Comparison of ENCODE assay signal across 9 mouse cellular contexts in genomic region chr5:30588301-30588968, GRCm38 (mm10). TPM values are rescaled to one million over a fixed set of nuclear protein-coding genes. Genes with fewer than 3 reads are reported as not detected.
A peak's percentile ranks its signal among the peaks of the same experiment; 100 is the strongest.
DNase-seq lines count a peak whose midpoint lies in the region; ATAC-seq and TF ChIP-seq lines count a peak whose summit lies in the region.
"Had no signal": no experiment of that assay in that cellular context is flagged by ENCODE, and none has a peak within 500 bp of the region (broad histone marks: within the 10 kb centered on the region; RNA-seq: fewer than 3 reads in every experiment).

No protein-coding gene starts in this region.

- H3K27ac ChIP-seq in left cerebral cortex, adult 2 months = peak overlapping the region; percentile 94
- H3K27ac ChIP-seq in forebrain, embryonic 15.5 days (replicated peaks) = peak overlapping the region; percentile 74

- under 1% methylated on average over 63 of the region's 70 CpGs for whole genome bisulfite sequencing in forebrain, embryonic 15.5 days

- no peaks in the 10 kb centered on the region for H3K36me3 ChIP-seq in forebrain, embryonic 15.5 days

- H3K27me3 ChIP-seq in forebrain, embryonic 15.5 days = peaks cover 31% of the 10 kb centered on the region

- peak overlapping the region; percentile 71 for H3K4me3 ChIP-seq in left cerebral cortex, adult 2 months
- peak overlapping the region; percentile 69 for H3K4me3 ChIP-seq in forebrain, embryonic 15.5 days

- no peaks in the 10 kb centered on the region for H3K9me3 ChIP-seq in forebrain, embryonic 15.5 days

- H3K4me2 ChIP-seq in forebrain, embryonic 15.5 days (replicated peaks) = peak overlapping the region; percentile 95

- peak overlapping the region; percentile 72 for H3K9ac ChIP-seq in forebrain, embryonic 15.5 days (replicated peaks)

- peak; percentile 55 to 63 for DNase-seq in left cerebral cortex, adult 2 months (ENCODE audit: extremely low spot score in 1 of 2, low spot score in 2 of 2)
- no peak for DNase-seq in left cerebral cortex, adult 11 months (ENCODE audit: low spot score)
- peak; percentile 69 for DNase-seq in cerebellum, adult 8-10 months
- peak; percentile 47 for DNase-seq in kidney, postnatal 10 days
- DNase-seq in mesoderm, embryonic 11.5 days (ENCODE audit: low read depth, low spot score) = peak; percentile 54
- DNase-seq in testis, postnatal 14 days (ENCODE audit: low spot score) = peak; percentile 22

- intact Hi-C loops in left cerebral cortex, adult 2 months (cut with DNase I) = loop anchor here (2.0 kb wide), 2 partner anchors 18 to 40 kb away; no protein-coding TSS in a partner anchor

- ATAC-seq in forebrain, embryonic 15.5 days (replicated peaks) = peak; percentile 71
- ATAC-seq in activated CD4-positive, CD25-positive, alpha-beta regulatory T cell, adult 4 months = no peak

- H3K4me1 ChIP-seq in forebrain, embryonic 15.5 days = peaks cover 18% of the 10 kb centered on the region

- TF ChIP-seq CTCF in left cerebral cortex, adult 2 months (IDR thresholded peaks at IDR 0.05) = no peak

RNA-seq across cellular contexts. Expression of gene Kcnk3, which starts 0.5 kb away (rescaled TPM):
- 10 to 100 TPM; 22.4 to 23.1 TPM for total RNA-seq in left cerebral cortex, adult 2 months (2021)
- 2.3 and 3.1 TPM in 2 replicates for polyA plus RNA-seq in forebrain, embryonic 15.5 days (2015; fragmentation: Nextera tagmentation; extraction: Ambion mirVana)
- polyA plus RNA-seq in activated CD4-positive, CD25-positive, alpha-beta regulatory T cell, adult 4 months (2017; shearing (Covaris generic)) = not detected
- total RNA-seq: common myeloid progenitor, adult 5-6 weeks had no signal

RNA-seq across cellular contexts. Expression of gene Cib4, which starts 42.8 kb away (rescaled TPM):
- not detected for total RNA-seq in left cerebral cortex, adult 2 months (2021)
- not detected in 2 replicates for polyA plus RNA-seq in forebrain, embryonic 15.5 days (2015; fragmentation: Nextera tagmentation; extraction: Ambion mirVana)
- not detected for polyA plus RNA-seq in activated CD4-positive, CD25-positive, alpha-beta regulatory T cell, adult 4 months (2017; shearing (Covaris generic))
- total RNA-seq: common myeloid progenitor, adult 5-6 weeks had no signal

RNA-seq across cellular contexts. Expression of gene Slc35f6, which starts 59.3 kb away (rescaled TPM):
- total RNA-seq in left cerebral cortex, adult 2 months (2021) = 10 to 100 TPM; 42.2 to 45.6 TPM
- 28.0 and 31.1 TPM in 2 replicates for polyA plus RNA-seq in forebrain, embryonic 15.5 days (2015; fragmentation: Nextera tagmentation; extraction: Ambion mirVana)
- polyA plus RNA-seq in activated CD4-positive, CD25-positive, alpha-beta regulatory T cell, adult 4 months (2017; shearing (Covaris generic)) = 10 to 100 TPM in 1 of 2 experiments, 1 to 10 TPM in 1; 8.7 to 15.7 TPM
